Mouse (Mus musculus): Measurements from ENCODE around the gene Apmap. TPM values are rescaled to one million over a fixed set of nuclear protein-coding genes. Genes with fewer than 3 reads are reported as not detected.

The Apmap gene
- polyA plus RNA-seq, 1 experiment from 2014 or later: 41.3 TPM

- 75% methylated on average over 14 of the region's 14 CpGs for WGBS
- Histone ChIP-seq H3K9me3 (ENCODE audit: control insufficient read depth, low read length) (no peaks in the 10 kb centered on the region), H3K27ac (ENCODE audit: low read depth, low read length) (no peak overlapping the region), H3K36me3 (ENCODE audit: control insufficient read depth, insufficient read depth, low read length) (no peaks in the 10 kb centered on the region), H3K4me2 (replicated peaks; ENCODE audit: low read depth, low read length) (no peak overlapping the region), H3K9ac (ENCODE audit: low read depth, low read length) (no peak overlapping the region), H3K4me1 (ENCODE audit: control insufficient read depth, insufficient read depth, low read length) (peaks cover 10% of the 10 kb centered on the region; the same call in 1 of the 2 replicates), H3K27me3 (ENCODE audit: control insufficient read depth, insufficient read depth, low read length) (no peaks in the 10 kb centered on the region), H3K4me3 (ENCODE audit: low read length) (no peak overlapping the region)
- ATAC-seq (ENCODE audit: low FRiP score, low TSS enrichment): no peak
Observed at GRCm38 (mm10) chr2:150647681-150648299, 39.4 kb upstream of the Apmap start.

GRCm38 (mm10) chr2:150646411-150647121, 38.2 kb upstream of the Apmap start:
- Histone ChIP-seq H3K27me3 (ENCODE audit: control insufficient read depth, insufficient read depth, low read length) (no peaks in the 10 kb centered on the region), H3K4me1 (ENCODE audit: control insufficient read depth, insufficient read depth, low read length) (peaks cover 10% of the 10 kb centered on the region; the same call in 1 of the 2 replicates), H3K4me3 (ENCODE audit: low read length) (no peak overlapping the region), H3K27ac (ENCODE audit: low read depth, low read length) (no peak overlapping the region), H3K9me3 (ENCODE audit: control insufficient read depth, low read length) (no peaks in the 10 kb centered on the region), H3K36me3 (ENCODE audit: control insufficient read depth, insufficient read depth, low read length) (no peaks in the 10 kb centered on the region), H3K9ac (ENCODE audit: low read depth, low read length) (no peak overlapping the region), H3K4me2 (replicated peaks; ENCODE audit: low read depth, low read length) (no peak overlapping the region)
- no peak for ATAC-seq (ENCODE audit: low FRiP score, low TSS enrichment)
- 75% methylated on average over 8 of the region's 8 CpGs for WGBS

- no peak overlapping the region for H3K27ac ChIP-seq (ENCODE audit: low read depth, low read length)
- 82% methylated on average over 4 of the region's 4 CpGs for WGBS
- H3K4me2 ChIP-seq (replicated peaks; ENCODE audit: low read depth, low read length): no peak overlapping the region
- no peaks in the 10 kb centered on the region for H3K36me3 ChIP-seq (ENCODE audit: control insufficient read depth, insufficient read depth, low read length)
- no peaks in the 10 kb centered on the region for H3K4me1 ChIP-seq (ENCODE audit: control insufficient read depth, insufficient read depth, low read length)
- H3K27me3 ChIP-seq (ENCODE audit: control insufficient read depth, insufficient read depth, low read length): no peaks in the 10 kb centered on the region
- no peak for ATAC-seq (ENCODE audit: low FRiP score, low TSS enrichment)
- H3K9ac ChIP-seq (ENCODE audit: low read depth, low read length): no peak overlapping the region
- H3K9me3 ChIP-seq (ENCODE audit: control insufficient read depth, low read length): no peaks in the 10 kb centered on the region
- no peak overlapping the region for H3K4me3 ChIP-seq (ENCODE audit: low read length)
Observed at GRCm38 (mm10) chr2:150645225-150645624, 36.9 kb upstream of the Apmap start.

GRCm38 (mm10) chr2:150643726-150644415, 35.5 kb upstream of the Apmap start:
- Histone ChIP-seq H3K27ac (ENCODE audit: low read depth, low read length) (no peak overlapping the region), H3K36me3 (ENCODE audit: control insufficient read depth, insufficient read depth, low read length) (no peaks in the 10 kb centered on the region), H3K9ac (ENCODE audit: low read depth, low read length) (no peak overlapping the region), H3K9me3 (ENCODE audit: control insufficient read depth, low read length) (no peaks in the 10 kb centered on the region), H3K4me3 (ENCODE audit: low read length) (no peak overlapping the region), H3K4me1 (ENCODE audit: control insufficient read depth, insufficient read depth, low read length) (no peaks in the 10 kb centered on the region), H3K4me2 (replicated peaks; ENCODE audit: low read depth, low read length) (no peak overlapping the region), H3K27me3 (ENCODE audit: control insufficient read depth, insufficient read depth, low read length) (no peaks in the 10 kb centered on the region)
- 74% methylated on average over 8 of the region's 8 CpGs for WGBS
- ATAC-seq (ENCODE audit: low FRiP score, low TSS enrichment): peak; percentile 66; the same call in 1 of the 2 replicates

GRCm38 (mm10) chr2:150643166-150643565, 34.8 kb upstream of the Apmap start:
- ATAC-seq (ENCODE audit: low FRiP score, low TSS enrichment): no peak
- Histone ChIP-seq H3K9ac (ENCODE audit: low read depth, low read length) (no peak overlapping the region), H3K36me3 (ENCODE audit: control insufficient read depth, insufficient read depth, low read length) (no peaks in the 10 kb centered on the region), H3K27ac (ENCODE audit: low read depth, low read length) (no peak overlapping the region), H3K9me3 (ENCODE audit: control insufficient read depth, low read length) (no peaks in the 10 kb centered on the region), H3K27me3 (ENCODE audit: control insufficient read depth, insufficient read depth, low read length) (no peaks in the 10 kb centered on the region), H3K4me3 (ENCODE audit: low read length) (no peak overlapping the region), H3K4me2 (replicated peaks; ENCODE audit: low read depth, low read length) (no peak overlapping the region), H3K4me1 (ENCODE audit: control insufficient read depth, insufficient read depth, low read length) (no peaks in the 10 kb centered on the region)
- 92% methylated on average over 1 of the region's 1 CpGs for WGBS

GRCm38 (mm10) chr2:150638370-150638733, 30.0 kb upstream of the Apmap start:
- no peak overlapping the region for H3K4me2 ChIP-seq (replicated peaks; ENCODE audit: low read depth, low read length)
- no peaks in the 10 kb centered on the region for H3K36me3 ChIP-seq (ENCODE audit: control insufficient read depth, insufficient read depth, low read length)
- no peak overlapping the region for H3K4me3 ChIP-seq (ENCODE audit: low read length)
- whole genome bisulfite sequencing: 47% methylated on average over 2 of the region's 2 CpGs
- H3K9me3 ChIP-seq (ENCODE audit: control insufficient read depth, low read length): no peaks in the 10 kb centered on the region
- H3K9ac ChIP-seq (ENCODE audit: low read depth, low read length): no peak overlapping the region
- no peak for ATAC-seq (ENCODE audit: low FRiP score, low TSS enrichment)
- H3K27me3 ChIP-seq (ENCODE audit: control insufficient read depth, insufficient read depth, low read length): no peaks in the 10 kb centered on the region
- H3K27ac ChIP-seq (ENCODE audit: low read depth, low read length): no peak overlapping the region
- no peaks in the 10 kb centered on the region for H3K4me1 ChIP-seq (ENCODE audit: control insufficient read depth, insufficient read depth, low read length)

- Histone ChIP-seq H3K36me3 (ENCODE audit: control insufficient read depth, insufficient read depth, low read length) (no peaks in the 10 kb centered on the region), H3K9ac (ENCODE audit: low read depth, low read length) (no peak overlapping the region), H3K4me1 (ENCODE audit: control insufficient read depth, insufficient read depth, low read length) (no peaks in the 10 kb centered on the region), H3K4me3 (ENCODE audit: low read length) (no peak overlapping the region), H3K9me3 (ENCODE audit: control insufficient read depth, low read length) (no peaks in the 10 kb centered on the region), H3K4me2 (replicated peaks; ENCODE audit: low read depth, low read length) (no peak overlapping the region), H3K27me3 (ENCODE audit: control insufficient read depth, insufficient read depth, low read length) (no peaks in the 10 kb centered on the region), H3K27ac (ENCODE audit: low read depth, low read length) (no peak overlapping the region)
- WGBS: 69% methylated on average over 6 of the region's 6 CpGs
- ATAC-seq (ENCODE audit: low FRiP score, low TSS enrichment): no peak
Observed at GRCm38 (mm10) chr2:150637702-150638369, 29.5 kb upstream of the Apmap start.

GRCm38 (mm10) chr2:150635877-150636446, 27.6 kb upstream of the Apmap start:
- H3K9ac ChIP-seq (ENCODE audit: low read depth, low read length): no peak overlapping the region
- ATAC-seq (ENCODE audit: low FRiP score, low TSS enrichment): no peak
- H3K27me3 ChIP-seq (ENCODE audit: control insufficient read depth, insufficient read depth, low read length): no peaks in the 10 kb centered on the region
- 84% methylated on average over 3 of the region's 3 CpGs for WGBS
- no peaks in the 10 kb centered on the region for H3K36me3 ChIP-seq (ENCODE audit: control insufficient read depth, insufficient read depth, low read length)
- H3K27ac ChIP-seq (ENCODE audit: low read depth, low read length): no peak overlapping the region
- H3K4me2 ChIP-seq (replicated peaks; ENCODE audit: low read depth, low read length): no peak overlapping the region
- no peak overlapping the region for H3K4me3 ChIP-seq (ENCODE audit: low read length)
- no peaks in the 10 kb centered on the region for H3K9me3 ChIP-seq (ENCODE audit: control insufficient read depth, low read length)
- H3K4me1 ChIP-seq (ENCODE audit: control insufficient read depth, insufficient read depth, low read length): no peaks in the 10 kb centered on the region

Measured in kidney, embryonic 14.5 days (tissue).